ENCODE assay signal across 28 mouse cellular contexts in genomic region chr1:106752013-106752412, GRCm38 (mm10). TPM values are rescaled to one million over a fixed set of nuclear protein-coding genes. Genes with fewer than 3 reads are reported as not detected.
DNase-seq lines count a peak whose midpoint lies in the region; ATAC-seq and TF ChIP-seq lines count a peak whose summit lies in the region.
"Had no signal": no experiment of that assay in that cellular context is flagged by ENCODE, and none has a peak within 500 bp of the region (broad histone marks: within the 10 kb centered on the region; RNA-seq: fewer than 3 reads in every experiment).

No protein-coding gene starts in this region.

- WGBS in liver, adult 2 months = 81% methylated on average over 5 of the region's 5 CpGs
- 95% methylated on average over 5 of the region's 5 CpGs for whole genome bisulfite sequencing in liver, embryonic 11.5 days
- WGBS in hindbrain, postnatal 0 days = 95% methylated on average over 5 of the region's 5 CpGs
- WGBS in midbrain, embryonic 11.5 days = 94% methylated on average over 5 of the region's 5 CpGs

- H3K36me3 ChIP-seq in liver, adult 2 months (ENCODE audit: control insufficient read depth, insufficient read depth, low read length) = peaks cover 33% of the 10 kb centered on the region
- H3K36me3 ChIP-seq in liver, embryonic 11.5 days (ENCODE audit: control insufficient read depth, insufficient read depth, low read length) = no peaks in the 10 kb centered on the region
- H3K36me3 ChIP-seq in hindbrain, postnatal 0 days (ENCODE audit: insufficient read depth, low read length) = peaks cover 11% of the 10 kb centered on the region; the same call in 1 of the 2 replicates
- H3K36me3 ChIP-seq in midbrain, embryonic 11.5 days (ENCODE audit: control insufficient read depth, insufficient read depth, low read length) = no peaks in the 10 kb centered on the region; the same call in 1 of the 2 replicates

- TF ChIP-seq POLR2A in liver, adult 2 months (IDR thresholded peaks at IDR 0.05; ENCODE audit: extremely low read depth, insufficient read depth, low read length) = no peak

- peak; percentile 62 for DNase-seq in liver, adult 2 months (ENCODE audit: extremely low read depth, low read depth, low spot score)
- DNase-seq in liver, embryonic 11.5 days (ENCODE audit: low spot score) = no peak
- DNase-seq in lung, postnatal 10 days = peak; percentile 37
- DNase-seq in spleen, postnatal 14 days (ENCODE audit: low spot score in 2 of 2) = no peak
- no peak for DNase-seq in hindbrain, postnatal 0 days (ENCODE audit: low spot score)
- DNase-seq in midbrain, embryonic 11.5 days (ENCODE audit: low spot score, missing footprints) = no peak
- DNase-seq: adrenal gland, adult 8-10 months; cerebellum, adult 9-10 months; cerebellum, postnatal 36 days; gastrocnemius, postnatal 25 days; kidney, adult 8-10 months; kidney, postnatal 4 days; left cerebral cortex, postnatal 4 days; retina, postnatal 1 day had no signal

- no peak overlapping the region for H3K27ac ChIP-seq in liver, adult 2 months (replicated peaks; ENCODE audit: insufficient read depth, low read depth, low read length)
- no peak overlapping the region for H3K27ac ChIP-seq in liver, embryonic 11.5 days (ENCODE audit: low read depth, low read length)
- H3K27ac ChIP-seq in hindbrain, postnatal 0 days = no peak overlapping the region
- no peak overlapping the region for H3K27ac ChIP-seq in midbrain, embryonic 11.5 days (ENCODE audit: low read depth, low read length)
- H3K27ac ChIP-seq: embryonic facial prominence, embryonic 12.5 days; forebrain, embryonic 10.5 days; forebrain, embryonic 15.5 days; heart, embryonic 10.5 days; hindbrain, embryonic 14.5 days; kidney, postnatal 0 days; liver, embryonic 14.5 days; lung, embryonic 15.5 days; midbrain, embryonic 13.5 days had no signal

- H3K4me1 ChIP-seq in liver, adult 2 months (ENCODE audit: control insufficient read depth, insufficient read depth, low read length) = no peaks in the 10 kb centered on the region
- peaks cover 4% of the 10 kb centered on the region; the same call in 1 of the 2 replicates for H3K4me1 ChIP-seq in liver, embryonic 11.5 days (replicated peaks; ENCODE audit: control insufficient read depth, insufficient read depth, low read length)
- no peaks in the 10 kb centered on the region for H3K4me1 ChIP-seq in hindbrain, postnatal 0 days (ENCODE audit: insufficient read depth, low read length)
- H3K4me1 ChIP-seq in midbrain, embryonic 11.5 days (ENCODE audit: control insufficient read depth, insufficient read depth, low read length) = no peaks in the 10 kb centered on the region
- H3K4me1 ChIP-seq: embryonic facial prominence, embryonic 12.5 days; forebrain, embryonic 10.5 days; forebrain, embryonic 15.5 days; midbrain, embryonic 13.5 days had no signal

- H3K4me2 ChIP-seq in liver, embryonic 11.5 days = no peak overlapping the region
- no peak overlapping the region for H3K4me2 ChIP-seq in hindbrain, postnatal 0 days (ENCODE audit: low read depth, low read length)
- H3K4me2 ChIP-seq in midbrain, embryonic 11.5 days = no peak overlapping the region
- H3K4me2 ChIP-seq: embryonic facial prominence, embryonic 12.5 days; forebrain, embryonic 15.5 days; hindbrain, embryonic 14.5 days; lung, embryonic 15.5 days; midbrain, embryonic 13.5 days had no signal

- TF ChIP-seq CTCF in liver, adult 2 months (IDR thresholded peaks at IDR 0.05; ENCODE audit: low read depth, low read length) = no peak
- no peak for TF ChIP-seq CTCF in hindbrain, postnatal 0 days (IDR thresholded peaks at IDR 0.05; ENCODE audit: low read depth)

- no peak for ATAC-seq in liver, embryonic 11.5 days (replicated peaks; ENCODE audit: low FRiP score)
- ATAC-seq in granulocyte monocyte progenitor cell, adult 5-6 weeks (replicated peaks; ENCODE audit: poor library complexity, severe bottlenecking) = peak; percentile 69
- peak; percentile 57; the same call in 1 of the 2 replicates for ATAC-seq in megakaryocyte progenitor cell, adult 5-6 weeks (replicated peaks; ENCODE audit: poor library complexity)
- ATAC-seq in hindbrain, postnatal 0 days = no peak
- no peak for ATAC-seq in midbrain, embryonic 11.5 days (ENCODE audit: low FRiP score)
- ATAC-seq: forebrain, embryonic 15.5 days; inflammation-experienced regulatory T-cells, adult 6 months; midbrain, embryonic 13.5 days had no signal

- no peaks in the 10 kb centered on the region for H3K9me3 ChIP-seq in liver, embryonic 11.5 days (ENCODE audit: control insufficient read depth, low read length)
- no peaks in the 10 kb centered on the region for H3K9me3 ChIP-seq in hindbrain, postnatal 0 days (ENCODE audit: low read length)
- no peaks in the 10 kb centered on the region for H3K9me3 ChIP-seq in midbrain, embryonic 11.5 days (ENCODE audit: control insufficient read depth, low read length)
- H3K9me3 ChIP-seq: embryonic facial prominence, embryonic 12.5 days; forebrain, embryonic 10.5 days; forebrain, embryonic 15.5 days; heart, embryonic 10.5 days; lung, embryonic 15.5 days; megakaryocyte, embryonic 14.5 days; midbrain, embryonic 13.5 days had no signal

- H3K27me3 ChIP-seq in liver, adult 2 months (ENCODE audit: control insufficient read depth, insufficient read depth, low read length) = no peaks in the 10 kb centered on the region
- H3K27me3 ChIP-seq in liver, embryonic 11.5 days (replicated peaks; ENCODE audit: control insufficient read depth, insufficient read depth, low read length) = no peaks in the 10 kb centered on the region
- H3K27me3 ChIP-seq in hindbrain, postnatal 0 days (ENCODE audit: insufficient read depth, low read length) = no peaks in the 10 kb centered on the region
- no peaks in the 10 kb centered on the region for H3K27me3 ChIP-seq in midbrain, embryonic 11.5 days (ENCODE audit: control insufficient read depth, insufficient read depth, low read length)
- H3K27me3 ChIP-seq: CH12.LX; embryonic facial prominence, embryonic 12.5 days; forebrain, embryonic 15.5 days; lung, embryonic 15.5 days; megakaryocyte, embryonic 14.5 days; midbrain, embryonic 13.5 days had no signal

- H3K79me2 ChIP-seq in liver, adult 2 months (ENCODE audit: control insufficient read depth, insufficient read depth, low read length) = no peaks in the 10 kb centered on the region

- H3K9ac ChIP-seq in liver, adult 2 months (ENCODE audit: low read depth, low read length) = no peak overlapping the region
- no peak overlapping the region for H3K9ac ChIP-seq in liver, embryonic 11.5 days (ENCODE audit: low read depth, low read length)
- H3K9ac ChIP-seq in hindbrain, postnatal 0 days (replicated peaks; ENCODE audit: low read length) = no peak overlapping the region
- H3K9ac ChIP-seq in midbrain, embryonic 11.5 days (ENCODE audit: low read length) = no peak overlapping the region
- H3K9ac ChIP-seq: embryonic facial prominence, embryonic 12.5 days; forebrain, embryonic 15.5 days; hindbrain, embryonic 14.5 days; liver, embryonic 14.5 days; lung, embryonic 15.5 days; midbrain, embryonic 13.5 days had no signal

- no peak overlapping the region for H3K4me3 ChIP-seq in liver, adult 2 months (ENCODE audit: insufficient read depth, low read depth, low read length)
- no peak overlapping the region for H3K4me3 ChIP-seq in liver, embryonic 11.5 days (ENCODE audit: low read depth, low read length)
- H3K4me3 ChIP-seq in hindbrain, postnatal 0 days (ENCODE audit: low read length) = no peak overlapping the region
- H3K4me3 ChIP-seq in midbrain, embryonic 11.5 days (ENCODE audit: low read depth, low read length) = no peak overlapping the region
- H3K4me3 ChIP-seq: embryonic facial prominence, embryonic 12.5 days; forebrain, embryonic 10.5 days; forebrain, embryonic 15.5 days; heart, embryonic 10.5 days; lung, embryonic 15.5 days; megakaryocyte, embryonic 14.5 days; midbrain, embryonic 13.5 days had no signal

RNA-seq across cellular contexts. Expression of gene Kdsr, which starts 7.5 kb away (rescaled TPM):
- 10.4 and 11.4 TPM in 2 replicates for total RNA-seq in liver, adult 2 months (2014; rRNA removed)
- 10.3 and 10.5 TPM in 2 replicates for polyA plus RNA-seq in liver, adult 2 months (2012; rRNA removed)
- 8.1 and 9.6 TPM in 2 replicates for polyA plus RNA-seq in liver, embryonic 11.5 days (2014; fragmentation: Nextera tagmentation; extraction: Ambion mirVana)
- 11.3 and 20.9 TPM in 2 replicates for total RNA-seq in granulocyte monocyte progenitor cell, adult 5-6 weeks (2014; fragmentation: Nextera tagmentation)
- 30.0 and 33.9 TPM in 2 replicates for total RNA-seq in granulocyte monocyte progenitor cell, adult 5-6 weeks (2017)
- total RNA-seq in megakaryocyte progenitor cell, adult 5-6 weeks (2015) = 11.3 and 12.8 TPM in 2 replicates
- 32.4 and 36.6 TPM in 2 replicates for total RNA-seq in megakaryocyte progenitor cell, adult 5-6 weeks (2017)
- 8.9 and 9.1 TPM in 2 replicates for total RNA-seq in hindbrain, postnatal 0 days (2014; rRNA removed)
- 17.2 and 17.6 TPM in 2 replicates for polyA plus RNA-seq in hindbrain, postnatal 0 days (2015; fragmentation: Nextera tagmentation; extraction: Ambion mirVana)
- polyA plus RNA-seq in midbrain, embryonic 11.5 days (2014; fragmentation: Nextera tagmentation; extraction: Ambion mirVana) = 7.8 and 9.0 TPM in 2 replicates

RNA-seq across cellular contexts. Expression of gene Bcl2, which starts 37.9 kb away (rescaled TPM):
- 1.5 and 2.0 TPM in 2 replicates for total RNA-seq in liver, adult 2 months (2014; rRNA removed)
- 0.26 and 0.35 TPM in 2 replicates for polyA plus RNA-seq in liver, adult 2 months (2012; rRNA removed)
- 2.8 and 3.3 TPM in 2 replicates for polyA plus RNA-seq in liver, embryonic 11.5 days (2014; fragmentation: Nextera tagmentation; extraction: Ambion mirVana)
- total RNA-seq in granulocyte monocyte progenitor cell, adult 5-6 weeks (2014; fragmentation: Nextera tagmentation) = 44.5 and 49.6 TPM in 2 replicates
- 26.2 and 26.3 TPM in 2 replicates for total RNA-seq in granulocyte monocyte progenitor cell, adult 5-6 weeks (2017)
- 30.3 and 32.6 TPM in 2 replicates for total RNA-seq in megakaryocyte progenitor cell, adult 5-6 weeks (2015)
- total RNA-seq in megakaryocyte progenitor cell, adult 5-6 weeks (2017) = 29.1 and 31.1 TPM in 2 replicates
- 13.1 and 15.2 TPM in 2 replicates for total RNA-seq in hindbrain, postnatal 0 days (2014; rRNA removed)
- 9.8 and 10.1 TPM in 2 replicates for polyA plus RNA-seq in hindbrain, postnatal 0 days (2015; fragmentation: Nextera tagmentation; extraction: Ambion mirVana)
- polyA plus RNA-seq in midbrain, embryonic 11.5 days (2014; fragmentation: Nextera tagmentation; extraction: Ambion mirVana) = 5.7 and 6.2 TPM in 2 replicates

RNA-seq across cellular contexts. Expression of gene Vps4b, which starts 44.5 kb away (rescaled TPM):
- total RNA-seq in liver, adult 2 months (2014; rRNA removed) = 36.4 and 37.8 TPM in 2 replicates
- polyA plus RNA-seq in liver, adult 2 months (2012; rRNA removed) = 10.5 and 10.7 TPM in 2 replicates
- polyA plus RNA-seq in liver, embryonic 11.5 days (2014; fragmentation: Nextera tagmentation; extraction: Ambion mirVana) = 53.7 and 55.2 TPM in 2 replicates
- 79.2 and 94.1 TPM in 2 replicates for total RNA-seq in granulocyte monocyte progenitor cell, adult 5-6 weeks (2014; fragmentation: Nextera tagmentation)
- total RNA-seq in granulocyte monocyte progenitor cell, adult 5-6 weeks (2017) = 84.5 and 105 TPM in 2 replicates
- total RNA-seq in megakaryocyte progenitor cell, adult 5-6 weeks (2015) = 95.7 and 107 TPM in 2 replicates
- 86.3 and 105 TPM in 2 replicates for total RNA-seq in megakaryocyte progenitor cell, adult 5-6 weeks (2017)
- total RNA-seq in hindbrain, postnatal 0 days (2014; rRNA removed) = 13.2 and 18.7 TPM in 2 replicates
- polyA plus RNA-seq in hindbrain, postnatal 0 days (2015; fragmentation: Nextera tagmentation; extraction: Ambion mirVana) = 20.3 and 28.0 TPM in 2 replicates
- 67.1 and 76.4 TPM in 2 replicates for polyA plus RNA-seq in midbrain, embryonic 11.5 days (2014; fragmentation: Nextera tagmentation; extraction: Ambion mirVana)

Comparison
In these comparisons a context has a peak if more than half of its experiments do, and no peak if none do; other contexts are left out.
1. DNase-seq: peak in liver, adult 2 months (single experiment) and lung, postnatal 10 days (single experiment); none in liver, embryonic 11.5 days (single experiment), spleen, postnatal 14 days (0 of 2), hindbrain, postnatal 0 days (single experiment) and midbrain, embryonic 11.5 days (single experiment).
2. ATAC-seq: peak in granulocyte monocyte progenitor cell, adult 5-6 weeks (single experiment) and megakaryocyte progenitor cell, adult 5-6 weeks (single experiment); none in liver, embryonic 11.5 days (single experiment), hindbrain, postnatal 0 days (single experiment) and midbrain, embryonic 11.5 days (single experiment).